Mouse (Mus musculus): ENCODE results near the gene Rps6ka1.

- TF ChIP-seq CTCF (IDR thresholded peaks at IDR 0.05; ENCODE audit: borderline replicate concordance, insufficient read depth, low read length) (no peak), POLR2A (IDR thresholded peaks at IDR 0.05; ENCODE audit: low read depth, low read length) (no peak)
These were observed 33.0 kb downstream of the Rps6ka1 start for GRCm38 (mm10) chr4:133854621-133855020.
